Mouse (Mus musculus): ENCODE measurements around the gene Tle4. TPM values are rescaled to one million over a fixed set of nuclear protein-coding genes. Genes with fewer than 3 reads are reported as not detected.

The Tle4 gene
- polyA plus RNA-seq, 1 experiment from 2014 or later: 27.2 TPM

- Histone ChIP-seq H3K27me3 (no peaks in the 10 kb centered on the region), H3K4me3 (no peak overlapping the region), H3K9ac (no peak overlapping the region), H3K36me3 (peaks cover 10% of the 10 kb centered on the region; the same call in 1 of the 2 replicates), H3K4me2 (replicated peaks) (no peak overlapping the region), H3K4me1 (no peaks in the 10 kb centered on the region), H3K9me3 (no peaks in the 10 kb centered on the region), H3K27ac (no peak overlapping the region)
- no peak for ATAC-seq (ENCODE audit: insufficient number of reproducible peaks, insufficient read depth, low FRiP score, low TSS enrichment)
- WGBS: 71% methylated on average over 9 of the region's 9 CpGs
Observed at GRCm38 (mm10) chr19:14518438-14519044, 79.3 kb downstream of the Tle4 start.

- Histone ChIP-seq H3K9ac (no peak overlapping the region), H3K4me1 (0 out of 2 replicates have a peak, but pooled peaks cover 5% of the 10 kb centered on the region), H3K36me3 (peaks cover 10% of the 10 kb centered on the region; the same call in 1 of the 2 replicates), H3K27me3 (no peaks in the 10 kb centered on the region), H3K4me2 (replicated peaks) (no peak overlapping the region), H3K4me3 (no peak overlapping the region), H3K27ac (no peak overlapping the region), H3K9me3 (no peaks in the 10 kb centered on the region)
- no peak for ATAC-seq (ENCODE audit: insufficient number of reproducible peaks, insufficient read depth, low FRiP score, low TSS enrichment)
- 92% methylated on average over 1 of the region's 1 CpGs for WGBS
Observed at GRCm38 (mm10) chr19:14516420-14516819, 81.4 kb downstream of the Tle4 start.

GRCm38 (mm10) chr19:14508819-14509218 lies 89.0 kb downstream of the Tle4 start:
- ATAC-seq (ENCODE audit: insufficient number of reproducible peaks, insufficient read depth, low FRiP score, low TSS enrichment): no peak
- no peak overlapping the region for H3K9ac ChIP-seq
- no peak overlapping the region for H3K4me3 ChIP-seq
- WGBS: 48% methylated on average over 4 of the region's 4 CpGs
- H3K27me3 ChIP-seq: no peaks in the 10 kb centered on the region
- H3K9me3 ChIP-seq: no peaks in the 10 kb centered on the region
- H3K36me3 ChIP-seq: no peaks in the 10 kb centered on the region
- H3K27ac ChIP-seq: no peak overlapping the region
- peaks cover 15% of the 10 kb centered on the region for H3K4me1 ChIP-seq
- no peak overlapping the region for H3K4me2 ChIP-seq (replicated peaks)

- Histone ChIP-seq H3K36me3 (no peaks in the 10 kb centered on the region), H3K27me3 (no peaks in the 10 kb centered on the region), H3K4me3 (no peak overlapping the region), H3K4me2 (replicated peaks) (no peak overlapping the region), H3K9ac (no peak overlapping the region), H3K27ac (no peak overlapping the region), H3K4me1 (peaks cover 15% of the 10 kb centered on the region), H3K9me3 (no peaks in the 10 kb centered on the region)
- ATAC-seq (ENCODE audit: insufficient number of reproducible peaks, insufficient read depth, low FRiP score, low TSS enrichment): no peak
- WGBS: 71% methylated on average over 2 of the region's 2 CpGs
Observed at GRCm38 (mm10) chr19:14507911-14508310, 89.9 kb downstream of the Tle4 start.

- WGBS: 46% methylated on average over 3 of the region's 3 CpGs
- no peak overlapping the region for H3K9ac ChIP-seq
- no peak for ATAC-seq (ENCODE audit: insufficient number of reproducible peaks, insufficient read depth, low FRiP score, low TSS enrichment)
- peaks cover 18% of the 10 kb centered on the region for H3K4me1 ChIP-seq
- no peak overlapping the region for H3K4me2 ChIP-seq (replicated peaks)
- no peak overlapping the region for H3K27ac ChIP-seq
- H3K27me3 ChIP-seq: no peaks in the 10 kb centered on the region
- H3K4me3 ChIP-seq: no peak overlapping the region
- no peaks in the 10 kb centered on the region for H3K9me3 ChIP-seq
- H3K36me3 ChIP-seq: no peaks in the 10 kb centered on the region
Observed at GRCm38 (mm10) chr19:14506875-14507670, 90.8 kb downstream of the Tle4 start.

- no peaks in the 10 kb centered on the region for H3K27me3 ChIP-seq
- no peak overlapping the region for H3K27ac ChIP-seq
- no peaks in the 10 kb centered on the region for H3K36me3 ChIP-seq
- no peak overlapping the region for H3K4me3 ChIP-seq
- peaks cover 18% of the 10 kb centered on the region for H3K4me1 ChIP-seq
- no peak overlapping the region for H3K9ac ChIP-seq
- no peak overlapping the region for H3K4me2 ChIP-seq (replicated peaks)
- WGBS: 86% methylated on average over 2 of the region's 2 CpGs
- no peaks in the 10 kb centered on the region for H3K9me3 ChIP-seq
- no peak for ATAC-seq (ENCODE audit: insufficient number of reproducible peaks, insufficient read depth, low FRiP score, low TSS enrichment)
Observed at GRCm38 (mm10) chr19:14505885-14506548, 91.8 kb downstream of the Tle4 start.

GRCm38 (mm10) chr19:14505401-14505800 lies 92.5 kb downstream of the Tle4 start:
- H3K4me3 ChIP-seq: no peak overlapping the region
- WGBS: 71% methylated on average over 3 of the region's 3 CpGs
- no peak overlapping the region for H3K4me2 ChIP-seq (replicated peaks)
- H3K36me3 ChIP-seq: no peaks in the 10 kb centered on the region
- ATAC-seq (ENCODE audit: insufficient number of reproducible peaks, insufficient read depth, low FRiP score, low TSS enrichment): no peak
- H3K27ac ChIP-seq: no peak overlapping the region
- H3K27me3 ChIP-seq: no peaks in the 10 kb centered on the region
- no peaks in the 10 kb centered on the region for H3K9me3 ChIP-seq
- H3K4me1 ChIP-seq: peaks cover 18% of the 10 kb centered on the region
- no peak overlapping the region for H3K9ac ChIP-seq

GRCm38 (mm10) chr19:14503862-14504261 lies 94.0 kb downstream of the Tle4 start:
- no peaks in the 10 kb centered on the region for H3K9me3 ChIP-seq
- H3K9ac ChIP-seq: no peak overlapping the region
- H3K4me3 ChIP-seq: no peak overlapping the region
- no peak overlapping the region for H3K4me2 ChIP-seq (replicated peaks)
- H3K4me1 ChIP-seq: peaks cover 18% of the 10 kb centered on the region
- no peaks in the 10 kb centered on the region for H3K36me3 ChIP-seq
- H3K27ac ChIP-seq: no peak overlapping the region
- no peaks in the 10 kb centered on the region for H3K27me3 ChIP-seq
- no peak for ATAC-seq (ENCODE audit: insufficient number of reproducible peaks, insufficient read depth, low FRiP score, low TSS enrichment)
- WGBS: 84% methylated on average over 6 of the region's 6 CpGs

GRCm38 (mm10) chr19:14502234-14502633 lies 95.6 kb downstream of the Tle4 start:
- Histone ChIP-seq H3K4me2 (replicated peaks) (no peak overlapping the region), H3K27me3 (no peaks in the 10 kb centered on the region), H3K36me3 (no peaks in the 10 kb centered on the region), H3K9ac (no peak overlapping the region), H3K4me3 (no peak overlapping the region), H3K27ac (no peak overlapping the region), H3K9me3 (no peaks in the 10 kb centered on the region), H3K4me1 (peaks cover 12% of the 10 kb centered on the region)
- ATAC-seq (ENCODE audit: insufficient number of reproducible peaks, insufficient read depth, low FRiP score, low TSS enrichment): no peak
- WGBS: 25% methylated on average over 7 of the region's 7 CpGs

- Histone ChIP-seq H3K9ac (no peak overlapping the region), H3K4me1 (peaks cover 7% of the 10 kb centered on the region), H3K9me3 (no peaks in the 10 kb centered on the region), H3K27ac (no peak overlapping the region), H3K4me2 (replicated peaks) (no peak overlapping the region), H3K4me3 (no peak overlapping the region), H3K27me3 (no peaks in the 10 kb centered on the region), H3K36me3 (no peaks in the 10 kb centered on the region)
- ATAC-seq (ENCODE audit: insufficient number of reproducible peaks, insufficient read depth, low FRiP score, low TSS enrichment): no peak
- 38% methylated on average over 3 of the region's 3 CpGs for WGBS
Observed at GRCm38 (mm10) chr19:14499835-14500425, 97.9 kb downstream of the Tle4 start.

- no peaks in the 10 kb centered on the region for H3K36me3 ChIP-seq
- 87% methylated on average over 3 of the region's 3 CpGs for WGBS
- no peak for ATAC-seq (ENCODE audit: insufficient number of reproducible peaks, insufficient read depth, low FRiP score, low TSS enrichment)
Observed at GRCm38 (mm10) chr19:14493047-14493446, 104.8 kb downstream of the Tle4 start.

More at GRCm38 (mm10) chr19:14493047-14493446, 104.8 kb downstream of the Tle4 start:
- Histone ChIP-seq H3K4me3 (no peak overlapping the region), H3K9me3 (no peaks in the 10 kb centered on the region), H3K27me3 (no peaks in the 10 kb centered on the region), H3K9ac (no peak overlapping the region), H3K27ac (no peak overlapping the region), H3K4me2 (replicated peaks) (no peak overlapping the region), H3K4me1 (no peaks in the 10 kb centered on the region)
